Mouse (Mus musculus) spleen, postnatal 36 days (tissue): Measurements from ENCODE around the gene Daglb.
A peak's percentile ranks its signal among the peaks of the same experiment; 100 is the strongest.
"Not testable (repeated sequence)": the region's sequence is repeated elsewhere in the genome, so short reads cannot be mapped to it uniquely, and the experiment has no call there.

Experiments used
- DNase-seq, 2 experiments: peaks; one replicate each; pipeline ENCODE4 v3.0.0; 2022; ENCODE audit warnings: low spot score in 2 of 2, mixed read lengths in 1 of 2

The Daglb gene

DNA sequence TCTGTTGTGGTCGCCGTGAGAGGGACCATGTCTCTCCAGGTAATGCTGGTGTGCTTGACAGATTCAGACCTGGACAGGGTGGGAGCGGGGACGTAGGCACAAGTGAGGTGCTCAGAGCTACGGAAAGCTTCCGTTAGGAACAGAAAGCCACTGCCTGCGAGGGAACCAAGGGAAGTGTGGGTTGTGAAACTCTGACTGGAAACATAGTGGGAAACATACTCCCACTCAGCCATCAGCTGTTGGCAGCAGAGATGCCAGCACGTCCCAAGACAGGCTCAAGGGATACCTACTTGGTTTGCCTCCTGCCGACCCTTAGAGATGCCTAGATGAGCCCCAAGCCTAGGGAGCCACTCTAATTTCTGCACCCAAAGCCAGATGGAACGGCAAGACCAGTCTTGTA, 22.8 kb downstream of the Daglb start:
- DNase-seq = no peak

DNA sequence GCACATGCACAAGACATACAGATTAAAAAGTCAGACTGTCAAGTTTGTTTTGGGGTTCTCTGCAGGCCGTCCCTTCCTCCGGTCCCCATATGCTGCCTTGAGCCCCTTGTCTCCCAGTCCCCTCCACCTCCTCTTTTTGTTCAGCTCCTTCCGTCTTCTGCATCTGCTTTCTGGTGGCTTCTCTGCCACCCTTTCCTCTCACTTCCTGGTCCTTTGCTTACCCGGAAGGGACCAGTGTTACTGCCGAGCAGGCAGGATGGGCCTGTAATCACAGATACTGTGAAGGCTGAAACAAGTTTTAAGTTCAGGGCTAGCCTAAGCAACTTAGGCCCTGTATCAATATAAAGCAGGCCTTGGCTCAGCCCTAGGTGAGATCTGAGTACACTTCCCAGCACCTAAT, 23.6 kb downstream of the Daglb start:
- DNase-seq = no peak

DNA sequence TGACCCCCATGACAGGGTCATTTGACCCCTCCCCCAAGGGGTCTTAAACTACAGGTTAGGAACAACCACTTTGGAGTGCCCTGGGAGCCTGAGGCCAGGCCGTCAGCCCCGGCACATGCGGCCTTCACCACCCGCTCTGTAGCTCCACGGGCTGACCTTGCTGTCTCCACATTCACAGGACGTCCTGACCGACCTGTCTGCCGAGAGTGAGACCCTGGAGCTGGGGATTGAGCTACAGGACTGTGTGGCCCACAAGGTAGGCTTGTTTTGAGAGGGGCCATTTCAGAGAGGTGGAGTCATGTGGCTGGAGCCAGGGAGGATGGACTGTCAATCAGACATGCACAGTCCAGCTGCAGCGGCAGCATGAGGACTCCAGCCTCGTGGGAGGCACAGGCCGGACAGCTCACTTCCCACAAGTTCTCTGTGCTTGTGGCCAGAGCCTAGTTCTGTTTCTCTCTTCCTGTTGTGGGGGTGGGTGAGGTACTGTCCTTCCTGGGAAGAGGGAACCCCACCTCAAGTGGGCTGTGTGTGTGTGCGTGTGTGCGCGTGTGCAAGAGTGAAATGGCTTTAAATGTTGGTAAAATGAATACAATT, 25.5 kb downstream of the Daglb start:
- peak in 1 of 2 experiments; percentile 24 for DNase-seq

DNA sequence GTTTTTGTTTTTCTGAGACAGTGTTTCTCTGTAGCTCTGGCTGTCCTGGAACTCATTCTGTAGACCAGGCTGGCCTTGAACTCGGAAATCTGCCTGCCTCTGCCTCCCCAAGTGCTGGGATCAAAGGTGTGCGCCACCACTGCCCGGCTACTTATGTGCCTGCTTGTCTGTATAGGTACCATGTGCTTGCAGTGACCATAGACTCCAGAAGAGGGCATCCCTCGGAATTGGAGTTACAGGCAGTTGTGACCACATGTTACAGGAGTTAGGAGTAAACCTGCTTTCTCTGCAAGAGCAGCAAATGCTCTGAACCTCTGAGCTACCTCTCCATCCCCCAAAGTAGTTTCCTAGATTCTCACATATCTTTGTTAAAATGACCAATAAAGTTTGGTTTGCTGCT, 27.4 kb downstream of the Daglb start:
- DNase-seq = no peak

DNA sequence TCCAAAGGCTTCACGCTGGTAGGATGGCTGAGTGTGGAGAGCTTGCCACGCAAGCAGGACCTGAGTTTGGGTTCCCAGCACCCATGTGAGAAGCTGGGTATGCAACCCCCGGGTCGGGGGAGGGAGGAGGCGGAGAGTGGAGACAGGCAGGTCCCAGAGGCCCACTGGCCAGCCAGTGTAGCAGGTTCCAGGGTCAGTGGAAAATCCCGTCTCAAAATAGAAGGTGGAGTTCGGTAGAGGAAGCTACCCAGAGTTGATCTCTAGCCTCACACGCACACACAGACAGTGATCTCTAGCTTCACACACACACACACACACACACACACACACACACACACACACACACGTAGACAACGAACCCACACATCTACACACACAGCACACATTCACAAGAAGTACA, 28.8 kb downstream of the Daglb start:
- DNase-seq = no peak

DNA sequence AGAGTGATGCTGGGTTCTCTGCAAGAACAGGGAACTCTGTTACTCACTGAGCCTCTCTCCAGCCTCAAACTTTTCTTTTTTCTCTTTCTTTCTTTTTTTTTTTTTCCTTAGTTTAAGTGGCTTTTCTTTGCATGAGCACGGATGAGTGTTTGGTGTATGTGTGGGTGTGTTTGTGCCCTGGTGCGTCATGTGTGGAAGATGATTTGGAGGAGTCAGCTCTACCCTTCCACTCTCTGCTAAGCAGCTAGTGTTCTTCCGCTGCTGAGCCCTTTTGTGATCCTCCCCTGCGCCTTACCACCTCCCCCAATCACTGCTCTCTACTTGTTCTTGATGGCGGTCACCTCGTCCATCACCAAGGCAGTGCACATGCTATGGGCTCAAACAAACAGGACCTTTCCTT, 31.3 kb downstream of the Daglb start:
- DNase-seq = no peak

DNA sequence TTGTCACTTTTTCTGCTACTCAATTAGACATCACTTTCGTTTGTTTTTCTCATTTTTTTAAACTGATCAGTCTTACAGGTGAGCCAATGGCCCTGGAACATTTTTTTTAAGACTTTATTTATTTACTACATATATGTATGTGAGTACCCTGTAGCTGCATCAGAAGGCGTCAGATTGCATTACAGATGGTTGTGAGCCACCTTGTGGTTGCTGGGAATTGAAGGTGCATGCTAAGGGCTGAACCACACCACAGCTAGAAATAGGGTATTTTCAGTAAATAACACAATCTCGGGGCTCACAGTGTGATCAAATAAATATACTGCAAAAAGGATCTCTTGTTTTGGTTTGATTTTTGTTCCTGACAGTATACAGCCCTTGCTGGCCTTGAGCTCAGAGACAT, 33.1 kb downstream of the Daglb start:
- no peak for DNase-seq

DNA sequence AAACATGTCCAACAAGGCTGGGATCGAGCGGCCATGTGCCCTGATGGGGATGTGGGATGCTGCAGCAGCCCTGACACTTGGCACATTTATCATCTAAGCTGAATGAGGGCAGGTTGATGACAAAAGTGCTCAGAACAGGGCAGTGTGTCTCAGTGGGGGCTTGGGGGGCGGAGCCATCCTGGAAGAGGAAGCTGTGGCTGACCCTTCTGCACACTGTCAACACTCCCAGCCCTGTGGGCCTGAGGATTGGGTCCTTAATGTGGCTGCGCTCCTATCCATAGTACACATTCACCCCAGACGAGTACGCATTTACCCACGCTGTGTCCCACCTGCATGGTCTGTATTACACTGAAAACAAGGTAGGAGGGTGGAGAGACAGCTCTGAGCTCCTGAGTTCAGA, 34.8 kb downstream of the Daglb start:
- no peak for DNase-seq

DNA sequence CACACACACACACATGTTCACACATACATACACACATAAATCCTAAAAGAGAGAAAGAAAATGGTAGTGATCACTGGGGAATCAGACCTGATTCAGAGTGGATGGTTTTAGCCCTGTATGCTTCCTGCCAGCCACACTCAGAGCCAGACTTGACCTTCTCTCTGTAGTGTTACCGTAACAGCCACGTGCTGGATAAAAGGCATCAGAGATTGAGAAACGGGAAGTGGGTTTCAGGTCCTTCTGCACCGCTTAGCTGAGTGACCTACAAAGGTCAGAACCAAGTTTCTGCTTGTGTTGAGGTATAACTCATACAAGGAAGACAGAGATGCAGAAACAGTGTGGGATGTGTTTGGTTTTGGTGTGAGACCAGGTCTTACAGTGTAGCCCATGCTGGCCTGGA, 35.3 kb downstream of the Daglb start:
- no peak for DNase-seq

DNA sequence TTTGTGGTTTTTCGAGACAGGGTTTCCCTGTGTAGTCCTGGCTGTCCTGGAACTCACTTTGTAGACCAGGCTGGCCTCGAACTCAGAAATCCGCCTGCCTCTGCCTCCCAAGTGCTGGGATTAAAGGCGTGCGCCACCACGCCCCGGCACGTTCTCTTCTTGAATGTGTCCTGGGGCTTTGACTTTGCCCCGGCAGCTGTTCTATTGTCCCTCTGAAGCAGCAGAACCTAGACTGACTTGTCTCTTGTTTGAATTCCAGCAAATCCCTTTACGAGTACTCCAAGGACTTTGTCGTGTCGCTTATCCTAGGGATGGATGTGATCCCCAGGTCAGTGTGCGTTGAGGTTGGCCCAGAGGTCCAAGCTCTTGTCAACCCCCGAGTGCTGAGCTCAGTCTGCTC, 36.3 kb downstream of the Daglb start:
- not testable (repeated sequence) for DNase-seq

DNA sequence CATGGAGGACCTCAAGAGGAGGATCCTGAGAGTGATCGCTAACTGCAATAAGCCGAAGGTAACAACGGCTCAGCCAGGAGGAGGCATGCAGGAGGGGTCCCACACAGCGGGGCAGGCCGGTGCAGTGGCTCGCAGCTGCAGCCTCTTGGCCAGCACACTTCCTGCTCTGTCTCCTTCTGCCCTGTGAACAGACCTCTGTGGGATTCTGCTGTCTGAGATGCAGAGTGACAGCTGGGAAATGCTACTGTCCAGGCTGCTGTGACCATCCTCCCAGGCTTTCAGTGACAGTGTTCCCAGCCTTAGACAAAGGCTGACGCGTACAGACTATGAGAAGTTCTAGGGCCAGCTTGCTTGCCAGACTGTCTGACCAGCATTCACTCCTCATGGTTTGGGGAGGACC, 36.8 kb downstream of the Daglb start:
- no peak for DNase-seq

DNA sequence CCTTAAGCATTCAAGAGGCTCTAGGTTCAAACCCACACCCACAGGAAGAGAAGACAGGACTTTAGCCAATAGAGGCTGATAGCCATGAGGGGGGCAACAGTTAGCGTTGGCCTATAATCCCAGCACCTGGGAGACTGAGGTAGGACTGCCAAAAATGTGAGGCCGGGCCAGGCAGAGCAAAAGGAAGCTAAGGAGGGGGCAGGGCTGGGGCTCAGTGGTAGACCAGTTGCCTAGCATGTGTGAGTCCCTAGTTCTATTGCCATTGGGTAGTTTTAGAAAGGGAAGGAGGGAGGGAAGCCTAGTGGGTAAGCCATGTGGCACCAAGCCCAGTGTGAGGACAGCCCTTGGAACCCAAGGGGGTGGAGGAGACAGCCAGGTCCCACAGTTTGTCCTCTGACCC, 37.3 kb downstream of the Daglb start:
- no peak for DNase-seq

DNA sequence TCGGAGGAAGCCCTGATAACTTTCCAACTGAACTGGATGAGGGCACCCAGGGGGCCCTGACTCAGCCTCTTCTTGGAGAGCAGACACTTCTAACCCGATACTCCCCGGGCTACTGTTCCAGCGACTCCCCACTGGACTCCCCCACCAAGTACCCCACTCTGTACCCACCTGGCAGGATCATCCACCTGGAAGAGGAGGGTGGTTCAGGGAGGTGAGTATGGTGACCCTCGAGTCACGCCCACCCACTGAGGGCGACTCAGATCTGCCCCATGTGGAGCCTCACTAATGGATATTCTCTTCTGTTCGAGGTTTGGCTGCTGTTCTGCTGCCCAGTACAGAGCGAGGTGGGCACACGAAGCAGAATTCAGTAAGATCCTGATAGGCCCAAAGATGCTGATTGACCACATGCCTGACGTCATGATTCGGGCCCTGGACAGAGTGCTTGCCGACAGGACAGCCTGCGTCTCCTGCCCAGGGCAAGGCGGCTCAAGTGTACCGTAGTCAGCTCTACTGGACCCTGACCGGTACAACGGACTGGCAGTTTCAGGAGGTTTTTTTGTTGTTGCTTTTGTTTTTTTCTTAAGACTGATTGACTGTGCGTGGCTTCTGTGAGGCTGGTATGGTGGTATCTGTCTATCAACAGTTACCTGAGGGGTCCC, 38.6 kb downstream of the Daglb start:
- no peak for DNase-seq

DNA sequence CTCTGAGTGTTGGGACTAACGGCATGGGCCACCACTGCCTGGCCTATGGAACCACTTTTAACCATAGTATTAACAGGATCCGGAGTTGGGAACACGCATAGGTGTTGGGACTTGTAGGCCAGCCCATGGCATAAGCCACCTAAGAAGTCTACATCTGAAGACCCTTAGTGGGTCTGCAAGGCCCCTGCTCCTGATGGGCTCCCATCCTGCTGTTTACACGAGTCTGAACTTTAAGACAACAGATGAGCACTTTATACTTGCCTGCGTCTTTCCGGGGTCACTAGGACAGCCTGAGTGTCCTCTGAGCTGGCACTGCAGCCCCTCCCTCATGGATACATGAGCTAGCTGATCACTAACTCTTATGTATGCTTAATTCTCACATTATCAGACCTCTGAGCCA, 39.4 kb downstream of the Daglb start:
- no peak for DNase-seq

DNA sequence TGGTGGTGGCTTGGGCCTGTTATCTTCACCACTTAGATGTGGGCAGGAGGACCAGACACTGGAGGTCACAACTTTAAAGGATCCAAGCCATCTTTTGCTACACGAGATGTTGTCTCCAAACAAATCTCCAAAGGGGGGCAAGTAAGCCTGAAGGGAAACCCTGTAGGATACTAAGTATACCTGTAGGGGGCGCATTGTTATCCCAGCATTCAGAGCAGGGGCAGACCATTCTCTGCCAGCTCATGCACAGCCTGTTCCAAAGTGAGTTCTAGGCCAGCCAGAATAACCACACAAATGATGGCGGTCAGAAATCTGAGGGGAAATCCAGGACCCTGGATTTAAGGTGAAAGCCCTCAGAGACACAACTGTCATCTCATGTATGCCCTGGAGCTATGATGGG, 40.1 kb downstream of the Daglb start:
- no peak for DNase-seq

DNA sequence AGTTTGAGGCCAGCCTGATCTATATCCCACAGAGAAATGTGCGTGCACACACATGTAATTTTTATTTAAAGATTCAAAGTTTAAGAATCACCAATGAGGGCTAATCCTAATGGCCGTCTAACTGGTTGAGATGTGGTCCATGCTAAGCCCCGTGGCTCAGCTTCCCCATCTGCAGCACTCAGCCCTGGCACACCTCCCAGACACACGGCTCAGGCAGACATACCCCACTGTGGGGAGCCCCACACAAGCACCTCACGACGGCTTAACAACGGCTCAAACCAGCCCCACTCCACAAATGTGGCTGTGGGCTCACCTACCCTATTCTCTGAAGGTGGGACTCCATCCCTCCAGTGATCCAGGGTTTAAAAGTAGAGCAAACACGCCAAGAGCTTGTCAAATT, 40.7 kb downstream of the Daglb start:
- no peak for DNase-seq

DNA sequence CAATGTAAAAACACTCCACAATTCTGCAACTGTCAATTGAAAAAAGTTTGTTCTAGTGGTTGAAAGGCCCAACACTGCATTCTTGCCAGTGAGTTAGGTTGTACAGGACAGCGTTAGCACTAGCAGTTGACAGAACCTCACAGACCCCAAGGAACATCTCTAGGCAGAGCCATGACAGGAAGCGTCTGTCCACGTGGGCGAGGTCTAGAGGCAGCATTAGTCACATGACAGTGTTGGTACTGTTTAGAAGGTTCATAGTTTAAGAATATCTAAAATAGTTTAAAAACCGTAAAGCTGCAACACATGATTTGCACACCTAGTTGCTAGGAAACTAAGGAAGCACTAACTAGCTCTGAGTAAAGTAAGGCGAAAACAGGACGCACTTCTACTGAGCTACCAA, 41.2 kb downstream of the Daglb start:
- no peak for DNase-seq

DNA sequence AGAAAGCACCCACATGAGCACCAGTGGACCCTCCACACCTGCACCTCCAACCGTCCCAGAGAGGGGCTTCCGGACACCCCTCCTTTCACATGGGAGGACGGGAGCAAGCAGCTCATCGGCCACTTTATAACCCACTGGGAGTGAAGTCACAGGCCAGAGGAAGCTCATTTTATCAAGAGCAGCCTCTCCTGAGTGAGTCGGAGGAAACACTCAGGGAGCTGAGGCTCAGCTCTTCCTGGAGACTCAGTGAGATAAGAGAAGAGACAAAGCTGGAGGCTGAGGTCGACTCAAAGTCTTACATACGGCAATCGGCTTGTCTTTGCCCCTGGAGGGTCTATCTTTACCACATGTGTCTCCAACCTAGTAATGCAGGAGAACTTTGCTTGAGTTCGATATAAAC, 44.9 kb downstream of the Daglb start:
- DNase-seq = no peak

DNA sequence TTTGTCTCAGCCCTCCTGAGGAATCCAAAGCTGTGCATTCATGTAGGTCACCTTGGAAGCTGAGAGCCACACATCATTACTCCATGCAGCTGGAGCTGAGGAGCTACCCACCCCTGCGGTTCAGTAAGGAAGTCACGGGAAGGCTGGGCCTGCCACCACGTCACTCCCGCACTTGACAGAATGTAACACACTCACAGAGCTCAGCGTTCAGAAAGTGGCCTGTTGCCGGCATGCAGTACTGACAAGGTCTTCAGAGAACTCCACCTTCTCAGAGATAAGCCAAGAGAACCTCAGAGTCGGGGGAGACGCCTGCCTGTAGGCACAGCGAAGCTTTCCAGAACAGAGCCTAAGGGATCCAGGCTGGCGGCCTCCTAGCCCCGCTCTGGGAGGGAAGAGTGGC, 45.4 kb downstream of the Daglb start:
- no peak for DNase-seq

DNA sequence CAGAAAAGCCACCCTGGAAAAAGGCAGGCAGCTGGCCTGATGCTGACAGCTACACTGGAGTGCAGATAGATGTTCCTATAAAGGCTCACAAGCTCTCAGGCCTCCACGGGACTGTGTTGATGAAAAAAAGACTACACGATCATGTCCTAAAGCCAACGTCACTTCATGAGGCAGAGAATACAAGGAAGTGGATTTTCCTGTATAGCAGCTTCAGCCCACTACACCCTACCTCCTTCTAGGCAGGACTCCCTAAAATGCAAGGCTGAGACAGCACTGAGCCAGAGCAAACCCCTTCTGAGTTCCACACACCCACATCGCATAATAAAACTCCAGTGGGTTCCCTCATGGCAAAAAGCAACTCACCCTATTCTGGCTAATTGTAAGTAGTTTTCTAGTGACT, 47.2 kb downstream of the Daglb start:
- DNase-seq = no peak

DNA sequence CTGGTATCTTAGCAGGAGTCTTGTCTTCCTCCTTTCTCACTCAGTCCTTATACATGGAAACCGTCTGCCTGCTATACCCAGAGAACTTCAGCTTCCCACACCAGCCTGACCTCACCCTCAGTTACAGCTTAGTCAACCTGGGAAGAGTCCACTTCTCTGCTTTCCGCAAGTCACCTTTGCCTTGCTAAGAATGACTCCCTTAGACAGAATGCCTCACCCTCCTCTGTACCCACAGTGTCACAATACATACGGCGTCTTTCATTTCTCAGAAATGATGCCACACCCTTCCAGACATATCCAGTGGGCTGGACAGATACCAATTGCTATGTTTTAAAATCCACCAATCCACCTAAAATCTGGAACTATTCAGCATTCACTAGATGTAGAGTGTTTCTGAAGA, 47.9 kb downstream of the Daglb start:
- DNase-seq = no peak

DNA sequence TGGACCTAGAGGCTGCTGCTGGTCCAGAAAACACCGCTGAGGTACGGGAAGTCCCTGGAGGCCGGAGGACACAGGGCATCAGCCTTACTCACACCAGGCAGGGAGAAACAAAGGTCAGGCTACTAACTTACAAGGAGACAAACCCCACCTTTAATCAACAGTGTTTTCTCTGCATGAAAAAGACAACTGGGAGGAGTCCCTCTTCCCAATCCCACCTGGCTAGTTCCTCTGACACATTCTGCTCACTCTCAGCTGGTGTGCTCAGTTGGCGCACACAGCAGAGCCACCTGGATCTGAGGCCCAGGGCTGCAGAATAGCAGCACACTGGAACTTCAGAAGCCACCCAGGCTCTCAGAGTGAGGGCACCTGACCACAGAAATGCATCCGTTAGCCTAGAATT, 50.5 kb downstream of the Daglb start:
- no peak for DNase-seq

DNA sequence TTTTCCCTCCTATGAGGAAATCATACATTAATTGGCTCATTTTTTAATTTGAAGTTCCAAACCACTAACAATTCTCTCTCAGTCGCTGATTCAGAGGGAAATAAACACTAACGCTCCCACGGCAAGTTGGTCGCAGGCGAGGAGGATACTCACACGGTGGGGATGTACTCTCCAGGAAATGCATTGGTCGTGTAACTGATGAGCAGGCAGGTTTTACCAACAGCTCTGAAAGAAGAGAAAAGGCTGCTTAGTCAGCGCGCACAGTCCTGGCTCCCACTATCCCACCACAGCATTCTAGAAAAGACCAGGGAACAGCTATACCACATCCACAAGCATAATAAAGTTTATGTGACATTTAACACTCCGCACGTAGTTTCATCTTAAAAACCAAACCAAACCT, 52.6 kb downstream of the Daglb start:
- no peak for DNase-seq

DNA sequence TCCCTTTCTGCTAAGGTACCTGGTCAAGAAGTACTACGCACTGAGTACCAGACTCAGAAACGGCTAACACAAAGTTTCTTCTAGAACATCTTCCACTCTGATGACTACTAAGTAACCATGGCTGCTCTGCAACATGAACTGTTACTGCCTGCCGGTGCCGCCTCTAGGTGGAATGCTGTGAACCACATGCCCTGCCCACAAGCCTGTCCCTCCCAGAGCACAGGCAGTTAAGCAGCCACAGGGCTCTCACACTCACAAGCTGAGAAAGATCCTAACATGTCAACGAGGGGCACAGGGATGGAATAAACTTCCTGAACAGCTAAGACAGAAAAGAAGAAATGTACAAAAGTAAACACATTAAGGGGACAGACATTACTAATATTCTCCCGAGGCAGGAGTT, 53.1 kb downstream of the Daglb start:
- no peak for DNase-seq
